Mouse (Mus musculus) heart, embryonic 16.5 days (tissue): ENCODE measurements around the gene B130006D01Rik. TPM values are rescaled to one million over a fixed set of nuclear protein-coding genes. Genes with fewer than 3 reads are reported as not detected.

Experiments
- ATAC-seq: fragments of 200-750 bp; cut with Nextera tagmentation; replicated peaks from 2 replicates; pipeline ENCODE4 v1.8.0; 2017; ENCODE audit warnings: moderate number of reproducible peaks; ENCODE audit not compliant: insufficient read depth, low FRiP score; ENCODE audit errors: extremely low read depth
- H3K27ac ChIP-seq: fragments of 300-500 bp; sonication (generic); 2 replicates; pipeline ENCODE4 v1.5.1; 2014; ENCODE audit warnings: mild to moderate bottlenecking, low read length, control low read depth, moderate library complexity
- H3K27me3 ChIP-seq: fragments of 300-500 bp; sonication (generic); 2 replicates; pipeline ENCODE4 v1.6.1; 2014; ENCODE audit warnings: low read length, mixed read lengths; ENCODE audit not compliant: control insufficient read depth, insufficient read depth
- H3K36me3 ChIP-seq: fragments of 300-500 bp; sonication (generic); 2 replicates; pipeline ENCODE4 v1.6.1; 2014; ENCODE audit not compliant: control insufficient read depth, insufficient read depth
- H3K4me1 ChIP-seq: fragments of 300-500 bp; sonication (generic); 2 replicates; pipeline ENCODE4 v1.6.1; 2014; ENCODE audit warnings: low read length, mixed read lengths; ENCODE audit not compliant: control insufficient read depth, insufficient read depth
- H3K4me2 ChIP-seq: fragments of 300-500 bp; sonication (generic); 2 replicates; pipeline ENCODE4 v1.6.1; 2014; ENCODE audit warnings: low read depth, mild to moderate bottlenecking, control low read depth, low read length
- H3K4me3 ChIP-seq: fragments of 300-500 bp; sonication (generic); 2 replicates; pipeline ENCODE4 v1.5.1; 2014; ENCODE audit warnings: mild to moderate bottlenecking, control low read depth, low read length
- H3K9ac ChIP-seq: fragments of 300-500 bp; sonication (generic); 2 replicates; pipeline ENCODE4 v1.6.1; 2014; ENCODE audit warnings: low read length, control low read depth
- H3K9me3 ChIP-seq: fragments of 300-500 bp; sonication (generic); replicated peaks from 2 replicates; pipeline ENCODE4 v1.6.1; 2016; ENCODE audit warnings: low read length; ENCODE audit not compliant: control insufficient read depth
- WGBS: fragments of 180-500 bp; shearing (Covaris S2); extraction: QIAGEN DNeasy Blood & Tissue Kit; methylation state at CpG from one replicate; pipeline ENCODE4 v1.1.7; 2014; 5-methylcytosine and 5-hydroxymethylcytosine counted together
- polyA plus RNA-seq: library from polyadenylated mRNA; unstranded; fragments of >200 nt; fragmentation: Nextera tagmentation; extraction: Ambion mirVana; gene quantifications from 2 replicates; pipeline ENCODE4 v1.2.1, GENCODE M21; 2015

Gene B130006D01Rik
- polyA plus RNA-seq, 1 experiment from 2014 or later = 0.98 TPM

DNA sequence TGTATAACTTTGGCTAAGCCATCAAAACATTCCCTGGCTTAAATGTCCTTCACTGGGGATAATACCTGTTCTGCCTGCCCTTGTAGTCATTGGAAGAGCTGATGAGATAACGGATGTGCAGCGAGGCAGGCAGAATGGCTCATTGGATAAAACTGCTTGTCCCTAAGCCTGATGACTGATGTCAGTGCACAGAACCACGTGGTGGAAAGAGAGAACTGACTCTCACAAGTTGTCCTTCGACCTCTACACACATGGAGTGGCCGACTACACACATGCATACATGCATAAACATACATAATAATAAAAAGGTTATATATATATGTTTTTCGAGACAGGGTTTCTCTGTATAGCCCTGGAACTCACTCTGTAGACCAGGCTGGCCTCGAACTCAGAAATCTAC lies 12.9 kb upstream of the B130006D01Rik start:
- 73% methylated on average over 7 of the region's 7 CpGs for WGBS
- Histone ChIP-seq H3K27ac (no peak overlapping the region), H3K4me3 (no peak overlapping the region), H3K36me3 (no peaks in the 10 kb centered on the region), H3K27me3 (no peaks in the 10 kb centered on the region), H3K9me3 (no peaks in the 10 kb centered on the region), H3K4me1 (peaks cover 14% of the 10 kb centered on the region), H3K4me2 (no peak overlapping the region), H3K9ac (no peak overlapping the region)
- ATAC-seq = no peak

DNA sequence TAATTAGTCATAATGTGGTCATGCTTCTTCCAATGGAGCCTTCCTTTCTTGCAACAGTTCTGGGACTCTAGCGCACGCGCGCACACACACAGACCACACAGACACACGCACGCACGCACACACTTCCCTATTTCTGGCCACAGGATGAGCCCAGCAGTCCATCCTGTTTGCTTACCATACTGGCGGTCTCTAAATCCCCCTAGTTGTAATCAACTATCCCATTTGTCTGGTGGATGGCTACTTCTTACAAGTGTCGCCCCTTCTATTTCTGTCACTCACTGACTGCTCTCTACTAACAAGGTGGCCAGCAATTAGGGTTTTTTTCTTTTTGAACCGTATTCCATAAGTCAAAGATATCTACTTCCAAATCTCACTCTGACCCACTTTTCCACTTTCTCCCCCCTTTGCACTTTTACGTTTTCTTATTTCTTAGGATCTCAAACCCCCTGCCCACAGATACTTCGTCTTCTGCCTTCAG lies 11.3 kb upstream of the B130006D01Rik start:
- WGBS = 15% methylated on average over 12 of the region's 12 CpGs
- Histone ChIP-seq H3K9me3 (no peaks in the 10 kb centered on the region), H3K4me1 (peaks cover 14% of the 10 kb centered on the region), H3K4me3 (peak overlapping the region; percentile 97), H3K27ac (peak overlapping the region; percentile 92), H3K36me3 (no peaks in the 10 kb centered on the region), H3K4me2 (peak overlapping the region; percentile 98), H3K9ac (peak overlapping the region; percentile 97), H3K27me3 (no peaks in the 10 kb centered on the region)
- no peak for ATAC-seq

DNA sequence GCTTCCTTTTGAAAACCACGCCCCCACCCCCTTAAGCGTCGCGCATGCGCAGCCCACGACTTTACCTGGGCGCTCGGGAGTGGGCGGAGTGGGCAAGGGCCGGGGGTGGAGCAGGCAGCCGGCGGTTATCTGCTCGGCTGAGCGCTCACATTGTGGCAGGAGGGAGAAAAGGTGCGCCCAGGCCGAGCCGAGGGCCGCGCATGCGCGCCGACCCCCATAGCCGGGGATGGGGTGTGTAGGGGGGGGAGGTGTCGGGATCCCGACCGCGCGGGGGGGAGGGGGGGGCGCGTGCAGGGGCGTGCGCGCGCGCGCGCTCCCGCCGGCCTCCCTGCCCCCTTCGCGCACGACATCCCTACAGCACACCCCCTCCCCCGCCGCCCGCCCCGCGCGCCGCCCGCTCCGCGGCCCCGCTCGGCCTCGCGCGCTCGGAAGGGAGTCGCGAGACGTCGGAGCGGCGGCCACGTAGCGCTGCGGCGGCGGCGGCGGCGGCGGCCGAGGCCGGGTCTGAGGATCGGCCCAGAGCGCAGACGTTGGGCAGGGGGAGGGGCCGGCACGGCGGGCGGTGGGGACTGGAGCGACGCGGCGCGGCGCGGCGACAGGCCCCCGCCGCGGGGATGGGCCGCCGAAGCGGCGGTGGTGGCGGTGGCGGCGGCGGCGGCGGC lies 10.7 kb upstream of the B130006D01Rik start, which contains the start of gene Zfp652:
Zfp652 (plus strand) TSS at position 111 of the 662 bp plus-strand sequence.
- H3K4me1 ChIP-seq = peaks cover 14% of the 10 kb centered on the region
- H3K9me3 ChIP-seq = no peaks in the 10 kb centered on the region
- H3K27me3 ChIP-seq = no peaks in the 10 kb centered on the region
- peak within 1 kb of the TSS; percentile 97 for H3K4me3 ChIP-seq
- no peaks in the 10 kb centered on the region for H3K36me3 ChIP-seq
- WGBS = under 1% methylated on average over 59 of the region's 103 CpGs
- peak within 1 kb of the TSS; percentile 98 for H3K4me2 ChIP-seq
- H3K9ac ChIP-seq = peak within 1 kb of the TSS; percentile 97
- H3K27ac ChIP-seq = peak within 1 kb of the TSS; percentile 92
- peak; percentile 88 for ATAC-seq

DNA sequence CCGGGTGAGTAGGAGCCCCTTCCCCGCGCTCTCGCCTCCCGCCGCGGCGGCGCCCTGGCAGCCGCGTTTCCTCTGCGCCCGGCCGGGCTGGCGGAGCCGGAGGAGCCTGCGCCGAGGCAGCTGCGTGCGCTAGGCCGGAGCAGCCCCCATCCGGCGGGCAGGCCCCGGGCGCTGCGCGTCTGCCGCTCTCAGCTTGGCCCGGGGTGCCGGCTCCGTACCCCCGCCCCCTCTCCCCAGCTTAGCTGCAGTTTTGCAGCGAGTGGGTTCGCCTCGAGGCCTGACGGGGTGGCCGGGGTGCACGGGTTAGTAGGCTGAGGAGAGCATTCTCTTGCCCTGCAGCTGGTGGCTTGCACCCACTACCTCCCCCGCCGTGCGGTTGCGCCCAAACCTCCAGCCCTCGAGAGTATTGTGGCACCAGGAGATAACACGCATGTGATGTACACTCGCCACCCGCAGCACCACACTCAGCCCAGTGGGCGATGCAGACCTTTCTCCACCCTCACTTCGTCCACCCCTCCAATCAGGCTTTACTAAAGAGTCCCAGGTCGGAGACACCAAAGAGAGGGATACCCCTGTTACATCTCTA lies 10.1 kb upstream of the B130006D01Rik start:
- H3K4me3 ChIP-seq = peak overlapping the region; percentile 97
- H3K9ac ChIP-seq = peak overlapping the region; percentile 97
- H3K4me1 ChIP-seq = peaks cover 14% of the 10 kb centered on the region
- no peaks in the 10 kb centered on the region for H3K27me3 ChIP-seq
- under 1% methylated on average over 47 of the region's 49 CpGs for WGBS
- H3K9me3 ChIP-seq = no peaks in the 10 kb centered on the region
- peak overlapping the region; percentile 98 for H3K4me2 ChIP-seq
- peak overlapping the region; percentile 92 for H3K27ac ChIP-seq
- H3K36me3 ChIP-seq = no peaks in the 10 kb centered on the region
- ATAC-seq = peak; percentile 66

DNA sequence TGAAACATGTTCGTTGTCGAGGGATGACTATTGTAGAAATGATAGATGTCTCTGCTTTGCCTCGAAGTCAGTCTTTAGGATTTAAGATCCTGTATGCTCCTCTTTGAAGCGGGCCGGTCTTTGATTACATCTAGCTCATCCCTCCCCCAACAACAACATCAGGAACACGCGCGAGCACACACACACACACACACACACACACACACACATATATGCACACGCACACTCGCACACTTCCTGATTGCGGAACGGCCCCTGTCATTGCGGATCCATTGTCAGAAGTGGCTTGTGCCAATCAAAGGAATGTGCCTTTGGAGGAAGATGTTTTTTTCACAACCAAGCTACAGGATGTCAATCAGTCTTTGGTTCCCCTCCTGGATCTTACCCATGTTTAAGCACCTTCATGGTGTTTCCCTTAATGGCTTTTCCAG lies 9.6 kb upstream of the B130006D01Rik start:
- H3K4me3 ChIP-seq = peak overlapping the region; percentile 97
- no peaks in the 10 kb centered on the region for H3K36me3 ChIP-seq
- WGBS = under 1% methylated on average over 13 of the region's 13 CpGs
- no peaks in the 10 kb centered on the region for H3K9me3 ChIP-seq
- H3K9ac ChIP-seq = peak overlapping the region; percentile 97
- ATAC-seq = no peak
- H3K27me3 ChIP-seq = no peaks in the 10 kb centered on the region
- peak overlapping the region; percentile 92 for H3K27ac ChIP-seq
- peak overlapping the region; percentile 98 for H3K4me2 ChIP-seq
- peaks cover 14% of the 10 kb centered on the region for H3K4me1 ChIP-seq

DNA sequence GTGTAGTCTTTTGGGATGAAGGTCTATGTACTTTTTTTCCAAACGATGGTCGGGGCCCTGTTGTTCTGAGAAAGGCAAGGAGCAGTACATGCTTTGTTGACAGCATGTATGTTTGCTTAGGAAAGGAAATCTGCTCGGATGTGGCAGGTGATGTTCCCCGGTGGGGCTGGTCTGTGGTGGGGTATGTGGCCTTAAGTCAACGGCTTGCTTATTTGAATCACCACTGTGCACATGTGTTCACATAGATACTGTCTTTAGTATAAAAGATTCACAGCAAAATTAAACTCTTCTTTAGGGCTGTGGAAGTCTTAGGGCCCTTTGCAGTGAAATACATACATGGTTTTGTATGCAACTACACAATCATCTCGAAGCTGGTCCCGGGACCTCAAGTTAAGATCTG lies 9.0 kb upstream of the B130006D01Rik start:
- Histone ChIP-seq H3K27me3 (no peaks in the 10 kb centered on the region), H3K4me1 (peaks cover 16% of the 10 kb centered on the region), H3K36me3 (no peaks in the 10 kb centered on the region), H3K9ac (peak overlapping the region; percentile 97), H3K9me3 (no peaks in the 10 kb centered on the region), H3K27ac (no peak overlapping the region), H3K4me2 (peak overlapping the region; percentile 98), H3K4me3 (peak overlapping the region; percentile 97)
- ATAC-seq = no peak
- WGBS = 30% methylated on average over 7 of the region's 7 CpGs

DNA sequence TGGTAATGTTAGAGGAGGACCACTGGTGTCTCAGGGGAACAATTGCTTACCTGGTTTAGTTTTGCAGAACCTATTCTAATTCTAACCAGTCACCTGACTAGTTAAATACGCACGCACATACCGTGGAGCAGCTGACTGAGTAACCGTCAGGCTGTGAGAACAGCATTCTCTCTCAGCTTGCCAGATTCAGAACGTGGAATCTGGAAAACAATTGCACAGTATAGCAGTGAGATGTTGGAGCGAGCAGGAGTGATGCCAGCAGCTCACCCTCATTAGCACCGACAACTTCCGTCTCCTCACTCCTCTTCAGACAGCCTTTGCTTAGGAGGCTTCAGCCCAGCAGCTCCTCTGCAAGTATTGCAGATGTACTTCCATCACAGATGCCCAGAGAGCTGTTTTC lies 7.3 kb upstream of the B130006D01Rik start:
- H3K27me3 ChIP-seq = no peaks in the 10 kb centered on the region
- no peaks in the 10 kb centered on the region for H3K9me3 ChIP-seq
- no peak overlapping the region for H3K9ac ChIP-seq
- H3K4me2 ChIP-seq = no peak overlapping the region
- H3K4me1 ChIP-seq = peaks cover 16% of the 10 kb centered on the region
- WGBS = 48% methylated on average over 8 of the region's 8 CpGs
- H3K36me3 ChIP-seq = no peaks in the 10 kb centered on the region
- no peak overlapping the region for H3K4me3 ChIP-seq
- H3K27ac ChIP-seq = no peak overlapping the region
- ATAC-seq = no peak

DNA sequence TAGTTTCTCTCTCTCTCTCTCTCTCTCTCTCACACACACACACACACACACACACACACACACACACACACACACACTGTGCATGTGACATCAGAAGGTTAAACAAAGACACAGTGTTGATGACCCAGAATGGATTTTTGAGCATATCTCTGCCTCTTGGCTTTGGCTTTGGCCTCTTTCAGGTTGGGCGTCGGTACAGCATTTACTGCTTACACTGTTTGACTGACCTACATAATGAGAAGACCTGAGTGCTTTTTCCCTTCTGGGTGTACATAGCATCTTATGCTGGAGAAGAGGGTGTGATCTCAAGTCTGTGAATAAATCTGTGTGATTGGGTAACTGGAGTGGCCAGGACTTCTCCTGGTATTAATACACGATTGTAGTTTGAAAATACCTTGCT lies 4.0 kb upstream of the B130006D01Rik start:
- Histone ChIP-seq H3K4me1 (peaks cover 8% of the 10 kb centered on the region), H3K4me2 (no peak overlapping the region), H3K27me3 (no peaks in the 10 kb centered on the region), H3K9ac (no peak overlapping the region), H3K4me3 (no peak overlapping the region), H3K9me3 (no peaks in the 10 kb centered on the region), H3K36me3 (no peaks in the 10 kb centered on the region), H3K27ac (no peak overlapping the region)
- 71% methylated on average over 3 of the region's 3 CpGs for WGBS
- no peak for ATAC-seq

DNA sequence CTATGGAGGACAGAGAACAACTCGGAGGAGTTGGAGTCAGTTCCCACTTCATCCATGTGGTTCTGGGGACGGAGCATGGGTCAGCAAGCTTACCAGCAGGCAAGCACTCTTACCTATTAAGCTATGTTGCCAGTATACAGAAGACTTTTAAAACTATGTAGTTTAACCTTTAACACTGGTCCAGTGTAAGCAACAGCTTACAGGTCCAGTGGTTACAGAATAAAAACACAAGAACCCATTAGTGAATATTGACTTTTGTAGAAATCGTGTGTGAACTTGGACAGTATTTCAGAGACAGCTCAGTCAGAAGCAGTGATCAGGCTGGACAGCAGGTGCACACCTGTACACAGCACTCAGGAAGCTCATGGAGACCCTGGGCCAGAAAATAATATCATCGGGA lies 1.1 kb downstream of the B130006D01Rik start:
- no peak overlapping the region for H3K27ac ChIP-seq
- no peaks in the 10 kb centered on the region for H3K9me3 ChIP-seq
- peaks cover 2% of the 10 kb centered on the region; the same call in 1 of the 2 replicates for H3K4me1 ChIP-seq
- H3K4me3 ChIP-seq = no peak overlapping the region
- H3K9ac ChIP-seq = no peak overlapping the region
- H3K36me3 ChIP-seq = no peaks in the 10 kb centered on the region
- no peak for ATAC-seq
- WGBS = 95% methylated on average over 4 of the region's 4 CpGs
- no peak overlapping the region for H3K4me2 ChIP-seq
- no peaks in the 10 kb centered on the region for H3K27me3 ChIP-seq
